Mouse (Mus musculus): Measurements from ENCODE around the gene Man1a. TPM values are rescaled to one million over a fixed set of nuclear protein-coding genes. Genes with fewer than 3 reads are reported as not detected.

Man1a gene
- polyA plus RNA-seq, 1 experiment from 2014 or later: 9.9 TPM

- H3K4me2 ChIP-seq (ENCODE audit: low read depth, low read length): no peak overlapping the region
- 83% methylated on average over 5 of the region's 5 CpGs for WGBS
- no peak overlapping the region for H3K4me3 ChIP-seq (replicated peaks; ENCODE audit: low read length)
- peaks cover 24% of the 10 kb centered on the region for H3K4me1 ChIP-seq (ENCODE audit: control insufficient read depth, insufficient read depth, low read length)
- H3K27me3 ChIP-seq (ENCODE audit: control insufficient read depth, insufficient read depth, low read length): no peaks in the 10 kb centered on the region
- H3K9ac ChIP-seq (ENCODE audit: low read length): no peak overlapping the region
- H3K27ac ChIP-seq (ENCODE audit: low read length): no peak overlapping the region
- H3K9me3 ChIP-seq (replicated peaks; ENCODE audit: control insufficient read depth, low read length): no peaks in the 10 kb centered on the region
- ATAC-seq (ENCODE audit: insufficient read depth, low FRiP score): no peak
- no peaks in the 10 kb centered on the region for H3K36me3 ChIP-seq (ENCODE audit: control insufficient read depth, insufficient read depth, low read length)
Observed at GRCm38 (mm10) chr10:54069412-54069811, 7.0 kb downstream of the Man1a start.

- Histone ChIP-seq H3K36me3 (ENCODE audit: control insufficient read depth, insufficient read depth, low read length) (no peaks in the 10 kb centered on the region), H3K4me1 (ENCODE audit: control insufficient read depth, insufficient read depth, low read length) (peaks cover 5% of the 10 kb centered on the region; the same call in 1 of the 2 replicates), H3K4me2 (ENCODE audit: low read depth, low read length) (no peak overlapping the region), H3K9me3 (replicated peaks; ENCODE audit: control insufficient read depth, low read length) (no peaks in the 10 kb centered on the region), H3K27me3 (ENCODE audit: control insufficient read depth, insufficient read depth, low read length) (no peaks in the 10 kb centered on the region), H3K27ac (ENCODE audit: low read length) (no peak overlapping the region), H3K9ac (ENCODE audit: low read length) (no peak overlapping the region), H3K4me3 (replicated peaks; ENCODE audit: low read length) (no peak overlapping the region)
- no peak for ATAC-seq (ENCODE audit: insufficient read depth, low FRiP score)
Observed at GRCm38 (mm10) chr10:54066683-54067082, 9.7 kb downstream of the Man1a start.

GRCm38 (mm10) chr10:54063551-54064260 is 12.7 kb downstream of the Man1a start:
- Histone ChIP-seq H3K27ac (ENCODE audit: low read length) (no peak overlapping the region), H3K36me3 (ENCODE audit: control insufficient read depth, insufficient read depth, low read length) (no peaks in the 10 kb centered on the region), H3K4me2 (ENCODE audit: low read depth, low read length) (no peak overlapping the region), H3K9me3 (replicated peaks; ENCODE audit: control insufficient read depth, low read length) (no peaks in the 10 kb centered on the region), H3K9ac (ENCODE audit: low read length) (no peak overlapping the region), H3K27me3 (ENCODE audit: control insufficient read depth, insufficient read depth, low read length) (no peaks in the 10 kb centered on the region), H3K4me1 (ENCODE audit: control insufficient read depth, insufficient read depth, low read length) (no peaks in the 10 kb centered on the region), H3K4me3 (replicated peaks; ENCODE audit: low read length) (no peak overlapping the region)
- WGBS: 53% methylated on average over 8 of the region's 8 CpGs
- no peak for ATAC-seq (ENCODE audit: insufficient read depth, low FRiP score)

GRCm38 (mm10) chr10:54062835-54063234 is 13.6 kb downstream of the Man1a start:
- 85% methylated on average over 11 of the region's 11 CpGs for WGBS
- no peak overlapping the region for H3K4me3 ChIP-seq (replicated peaks; ENCODE audit: low read length)
- no peak overlapping the region for H3K4me2 ChIP-seq (ENCODE audit: low read depth, low read length)
- no peak for ATAC-seq (ENCODE audit: insufficient read depth, low FRiP score)
- no peaks in the 10 kb centered on the region for H3K4me1 ChIP-seq (ENCODE audit: control insufficient read depth, insufficient read depth, low read length)
- H3K27me3 ChIP-seq (ENCODE audit: control insufficient read depth, insufficient read depth, low read length): no peaks in the 10 kb centered on the region
- H3K9ac ChIP-seq (ENCODE audit: low read length): no peak overlapping the region
- no peak overlapping the region for H3K27ac ChIP-seq (ENCODE audit: low read length)
- H3K9me3 ChIP-seq (replicated peaks; ENCODE audit: control insufficient read depth, low read length): no peaks in the 10 kb centered on the region
- H3K36me3 ChIP-seq (ENCODE audit: control insufficient read depth, insufficient read depth, low read length): no peaks in the 10 kb centered on the region

GRCm38 (mm10) chr10:54061159-54061558 is 15.2 kb downstream of the Man1a start:
- Histone ChIP-seq H3K27ac (ENCODE audit: low read length) (no peak overlapping the region), H3K4me2 (ENCODE audit: low read depth, low read length) (no peak overlapping the region), H3K4me1 (ENCODE audit: control insufficient read depth, insufficient read depth, low read length) (no peaks in the 10 kb centered on the region), H3K36me3 (ENCODE audit: control insufficient read depth, insufficient read depth, low read length) (no peaks in the 10 kb centered on the region), H3K9me3 (replicated peaks; ENCODE audit: control insufficient read depth, low read length) (no peaks in the 10 kb centered on the region), H3K27me3 (ENCODE audit: control insufficient read depth, insufficient read depth, low read length) (no peaks in the 10 kb centered on the region), H3K9ac (ENCODE audit: low read length) (no peak overlapping the region), H3K4me3 (replicated peaks; ENCODE audit: low read length) (no peak overlapping the region)
- ATAC-seq (ENCODE audit: insufficient read depth, low FRiP score): no peak
- WGBS: over 99% methylated on average over 4 of the region's 4 CpGs

GRCm38 (mm10) chr10:54060587-54060986 is 15.8 kb downstream of the Man1a start:
- 76% methylated on average over 7 of the region's 7 CpGs for WGBS
- Histone ChIP-seq H3K36me3 (ENCODE audit: control insufficient read depth, insufficient read depth, low read length) (no peaks in the 10 kb centered on the region), H3K4me2 (ENCODE audit: low read depth, low read length) (no peak overlapping the region), H3K4me1 (ENCODE audit: control insufficient read depth, insufficient read depth, low read length) (no peaks in the 10 kb centered on the region), H3K27me3 (ENCODE audit: control insufficient read depth, insufficient read depth, low read length) (no peaks in the 10 kb centered on the region), H3K9me3 (replicated peaks; ENCODE audit: control insufficient read depth, low read length) (no peaks in the 10 kb centered on the region), H3K4me3 (replicated peaks; ENCODE audit: low read length) (no peak overlapping the region), H3K9ac (ENCODE audit: low read length) (no peak overlapping the region), H3K27ac (ENCODE audit: low read length) (no peak overlapping the region)
- ATAC-seq (ENCODE audit: insufficient read depth, low FRiP score): no peak

- H3K4me1 ChIP-seq (ENCODE audit: control insufficient read depth, insufficient read depth, low read length): no peaks in the 10 kb centered on the region
- H3K9ac ChIP-seq (ENCODE audit: low read length): no peak overlapping the region
- H3K27me3 ChIP-seq (ENCODE audit: control insufficient read depth, insufficient read depth, low read length): no peaks in the 10 kb centered on the region
- H3K4me2 ChIP-seq (ENCODE audit: low read depth, low read length): no peak overlapping the region
- no peak for ATAC-seq (ENCODE audit: insufficient read depth, low FRiP score)
- no peaks in the 10 kb centered on the region for H3K9me3 ChIP-seq (replicated peaks; ENCODE audit: control insufficient read depth, low read length)
- no peak overlapping the region for H3K27ac ChIP-seq (ENCODE audit: low read length)
- 39% methylated on average over 6 of the region's 6 CpGs for WGBS
- no peak overlapping the region for H3K4me3 ChIP-seq (replicated peaks; ENCODE audit: low read length)
- no peaks in the 10 kb centered on the region for H3K36me3 ChIP-seq (ENCODE audit: control insufficient read depth, insufficient read depth, low read length)
Observed at GRCm38 (mm10) chr10:54059679-54060249, 16.6 kb downstream of the Man1a start.

GRCm38 (mm10) chr10:54059092-54059496 is 17.3 kb downstream of the Man1a start:
- Histone ChIP-seq H3K27ac (ENCODE audit: low read length) (no peak overlapping the region), H3K9ac (ENCODE audit: low read length) (no peak overlapping the region), H3K9me3 (replicated peaks; ENCODE audit: control insufficient read depth, low read length) (no peaks in the 10 kb centered on the region), H3K4me2 (ENCODE audit: low read depth, low read length) (no peak overlapping the region), H3K4me1 (ENCODE audit: control insufficient read depth, insufficient read depth, low read length) (no peaks in the 10 kb centered on the region), H3K27me3 (ENCODE audit: control insufficient read depth, insufficient read depth, low read length) (no peaks in the 10 kb centered on the region), H3K36me3 (ENCODE audit: control insufficient read depth, insufficient read depth, low read length) (no peaks in the 10 kb centered on the region), H3K4me3 (replicated peaks; ENCODE audit: low read length) (no peak overlapping the region)
- no peak for ATAC-seq (ENCODE audit: insufficient read depth, low FRiP score)
- WGBS: 20% methylated on average over 3 of the region's 3 CpGs

- no peak overlapping the region for H3K4me3 ChIP-seq (replicated peaks; ENCODE audit: low read length)
- H3K9ac ChIP-seq (ENCODE audit: low read length): no peak overlapping the region
- no peak for ATAC-seq (ENCODE audit: insufficient read depth, low FRiP score)
- H3K27me3 ChIP-seq (ENCODE audit: control insufficient read depth, insufficient read depth, low read length): no peaks in the 10 kb centered on the region
- no peaks in the 10 kb centered on the region for H3K36me3 ChIP-seq (ENCODE audit: control insufficient read depth, insufficient read depth, low read length)
- WGBS: 59% methylated on average over 3 of the region's 3 CpGs
- H3K4me2 ChIP-seq (ENCODE audit: low read depth, low read length): no peak overlapping the region
- H3K4me1 ChIP-seq (ENCODE audit: control insufficient read depth, insufficient read depth, low read length): no peaks in the 10 kb centered on the region
- no peaks in the 10 kb centered on the region for H3K9me3 ChIP-seq (replicated peaks; ENCODE audit: control insufficient read depth, low read length)
- no peak overlapping the region for H3K27ac ChIP-seq (ENCODE audit: low read length)
Observed at GRCm38 (mm10) chr10:54058657-54059056, 17.8 kb downstream of the Man1a start.
